Mouse (Mus musculus) kidney, embryonic 14.5 days (tissue): ENCODE measurements around the gene Tsc22d1. TPM values are rescaled to one million over a fixed set of nuclear protein-coding genes. Genes with fewer than 3 reads are reported as not detected.

Source experiments
- ATAC-seq: fragments of 200-750 bp; cut with Nextera tagmentation; 2 replicates; pipeline ENCODE4 v1.8.0; 2017; ENCODE audit warnings: moderate number of reproducible peaks, mild to moderate bottlenecking, moderate TSS enrichment, moderate library complexity; ENCODE audit not compliant: low FRiP score, low TSS enrichment
- H3K27ac ChIP-seq: fragments of 300-500 bp; sonication (generic); 2 replicates; pipeline ENCODE4 v1.5.1; 2014; ENCODE audit warnings: low read depth, mild to moderate bottlenecking, low read length, moderate library complexity, mixed read lengths
- H3K27me3 ChIP-seq: fragments of 300-500 bp; sonication (generic); 2 replicates; pipeline ENCODE4 v1.6.1; 2014; ENCODE audit warnings: mild to moderate bottlenecking, low read length; ENCODE audit not compliant: control insufficient read depth, insufficient read depth
- H3K36me3 ChIP-seq: fragments of 300-500 bp; sonication (generic); 2 replicates; pipeline ENCODE4 v1.6.1; 2014; ENCODE audit warnings: low read length, mixed read lengths; ENCODE audit not compliant: control insufficient read depth, insufficient read depth
- H3K4me1 ChIP-seq: fragments of 300-500 bp; sonication (generic); 2 replicates; pipeline ENCODE4 v1.6.1; 2014; ENCODE audit warnings: low read length, mixed read lengths; ENCODE audit not compliant: control insufficient read depth, insufficient read depth
- H3K4me2 ChIP-seq: fragments of 300-500 bp; sonication (generic); replicated peaks from 2 replicates; pipeline ENCODE4 v1.6.1; 2014; ENCODE audit warnings: low read depth, mild to moderate bottlenecking, low read length
- H3K4me3 ChIP-seq: fragments of 300-500 bp; sonication (generic); 2 replicates; pipeline ENCODE4 v1.5.1; 2014; ENCODE audit warnings: mild to moderate bottlenecking, low read length
- H3K9ac ChIP-seq: fragments of 300-500 bp; sonication (generic); 2 replicates; pipeline ENCODE4 v1.6.1; 2014; ENCODE audit warnings: low read depth, mild to moderate bottlenecking, low read length, moderate library complexity
- H3K9me3 ChIP-seq: fragments of 300-500 bp; sonication (generic); 2 replicates; pipeline ENCODE4 v1.6.1; 2016; ENCODE audit warnings: low read length; ENCODE audit not compliant: control insufficient read depth
- WGBS: fragments of 180-500 bp; shearing (Covaris S2); extraction: QIAGEN DNeasy Blood & Tissue Kit; methylation state at CpG from one replicate; pipeline ENCODE4 v1.1.7; 2014; 5-methylcytosine and 5-hydroxymethylcytosine counted together
- polyA plus RNA-seq: library from polyadenylated mRNA; unstranded; fragments of >200 nt; fragmentation: Nextera tagmentation; extraction: Ambion mirVana; gene quantifications from 2 replicates; pipeline ENCODE4 v1.2.1, GENCODE M21; 2014

The Tsc22d1 gene
- polyA plus RNA-seq, 1 experiment from 2014 or later, result 1,016 TPM

- no peak overlapping the region for H3K9ac ChIP-seq
- no peaks in the 10 kb centered on the region for H3K9me3 ChIP-seq
- peaks cover 27% of the 10 kb centered on the region for H3K4me1 ChIP-seq
- no peak overlapping the region for H3K4me3 ChIP-seq
- no peak overlapping the region for H3K4me2 ChIP-seq
- H3K36me3 ChIP-seq, result no peaks in the 10 kb centered on the region
- no peaks in the 10 kb centered on the region for H3K27me3 ChIP-seq
- ATAC-seq, result peak; percentile 21; the same call in 1 of the 2 replicates
- WGBS, result 75% methylated on average over 20 of the region's 20 CpGs
- H3K27ac ChIP-seq, result peak overlapping the region; percentile 44; the same call in 1 of the 2 replicates
These were observed 112.4 kb downstream of the Tsc22d1 start for GRCm38 (mm10) chr14:76527030-76527719.

- H3K27me3 ChIP-seq, result no peaks in the 10 kb centered on the region
- 27% methylated on average over 8 of the region's 9 CpGs for WGBS
- H3K27ac ChIP-seq, result peak overlapping the region; percentile 44; the same call in 1 of the 2 replicates
- H3K4me3 ChIP-seq, result no peak overlapping the region
- peak; percentile 32; the same call in 1 of the 2 replicates for ATAC-seq
- H3K9ac ChIP-seq, result no peak overlapping the region
- H3K4me2 ChIP-seq, result no peak overlapping the region
- peaks cover 31% of the 10 kb centered on the region for H3K4me1 ChIP-seq
- no peaks in the 10 kb centered on the region for H3K36me3 ChIP-seq
- no peaks in the 10 kb centered on the region for H3K9me3 ChIP-seq
These were observed 113.1 kb downstream of the Tsc22d1 start for GRCm38 (mm10) chr14:76527758-76528313.

- no peak overlapping the region for H3K4me2 ChIP-seq
- ATAC-seq, result peak; percentile 28; the same call in 1 of the 2 replicates
- H3K4me1 ChIP-seq, result peaks cover 39% of the 10 kb centered on the region
- no peak overlapping the region for H3K9ac ChIP-seq
- no peak overlapping the region for H3K4me3 ChIP-seq
- no peaks in the 10 kb centered on the region for H3K9me3 ChIP-seq
- H3K36me3 ChIP-seq, result no peaks in the 10 kb centered on the region
- no peaks in the 10 kb centered on the region for H3K27me3 ChIP-seq
- peak overlapping the region; percentile 44 for H3K27ac ChIP-seq
- WGBS, result 7% methylated on average over 5 of the region's 5 CpGs
These were observed 113.9 kb downstream of the Tsc22d1 start for GRCm38 (mm10) chr14:76528641-76529040.

GRCm38 (mm10) chr14:76531027-76531660, 116.4 kb downstream of the Tsc22d1 start:
- H3K4me3 ChIP-seq, result no peak overlapping the region
- 91% methylated on average over 7 of the region's 7 CpGs for WGBS

GRCm38 (mm10) chr14:76532257-76533169, 117.8 kb downstream of the Tsc22d1 start:
- 31% methylated on average over 20 of the region's 20 CpGs for WGBS
- Histone ChIP-seq H3K27ac (peak overlapping the region; percentile 91), H3K4me2 (peak overlapping the region; percentile 33; the same call in 1 of the 2 replicates), H3K36me3 (no peaks in the 10 kb centered on the region), H3K4me1 (peaks cover 50% of the 10 kb centered on the region), H3K9ac (no peak overlapping the region; the same call in 1 of the 2 replicates), H3K27me3 (no peaks in the 10 kb centered on the region), H3K9me3 (no peaks in the 10 kb centered on the region), H3K4me3 (peak overlapping the region; percentile 10; the same call in 1 of the 2 replicates)
- peak; percentile 78 for ATAC-seq

More at GRCm38 (mm10) chr14:76531027-76531660, 116.4 kb downstream of the Tsc22d1 start:
- no peak overlapping the region for H3K27ac ChIP-seq
- H3K36me3 ChIP-seq, result no peaks in the 10 kb centered on the region
- H3K4me1 ChIP-seq, result peaks cover 50% of the 10 kb centered on the region
- no peak overlapping the region for H3K4me2 ChIP-seq
- H3K9ac ChIP-seq, result no peak overlapping the region
- no peak for ATAC-seq
- H3K27me3 ChIP-seq, result no peaks in the 10 kb centered on the region
- H3K9me3 ChIP-seq, result no peaks in the 10 kb centered on the region

- no peaks in the 10 kb centered on the region for H3K9me3 ChIP-seq
- peak overlapping the region; percentile 10; the same call in 1 of the 2 replicates for H3K4me3 ChIP-seq
- peak overlapping the region; percentile 33; the same call in 1 of the 2 replicates for H3K4me2 ChIP-seq
- WGBS, result 7% methylated on average over 10 of the region's 10 CpGs
- peak; percentile 76 for ATAC-seq
- H3K27ac ChIP-seq, result peak overlapping the region; percentile 91
- no peaks in the 10 kb centered on the region for H3K27me3 ChIP-seq
- no peak overlapping the region; the same call in 1 of the 2 replicates for H3K9ac ChIP-seq
- H3K36me3 ChIP-seq, result no peaks in the 10 kb centered on the region
- H3K4me1 ChIP-seq, result peaks cover 45% of the 10 kb centered on the region
These were observed 118.5 kb downstream of the Tsc22d1 start for GRCm38 (mm10) chr14:76533170-76533815.

- Histone ChIP-seq H3K27ac (no peak overlapping the region), H3K9me3 (no peaks in the 10 kb centered on the region), H3K4me1 (peaks cover 42% of the 10 kb centered on the region), H3K9ac (no peak overlapping the region), H3K4me2 (no peak overlapping the region), H3K27me3 (no peaks in the 10 kb centered on the region), H3K36me3 (no peaks in the 10 kb centered on the region), H3K4me3 (no peak overlapping the region)
- WGBS, result 95% methylated on average over 1 of the region's 1 CpGs
- ATAC-seq, result no peak
These were observed 120.3 kb downstream of the Tsc22d1 start for GRCm38 (mm10) chr14:76535096-76535495.

- no peaks in the 10 kb centered on the region for H3K9me3 ChIP-seq
- 3% methylated on average over 6 of the region's 6 CpGs for WGBS
- H3K4me1 ChIP-seq, result peaks cover 42% of the 10 kb centered on the region
- H3K36me3 ChIP-seq, result no peaks in the 10 kb centered on the region
- ATAC-seq, result peak; percentile 37; the same call in 1 of the 2 replicates
- H3K4me3 ChIP-seq, result no peak overlapping the region
- no peak overlapping the region for H3K9ac ChIP-seq
- H3K27ac ChIP-seq, result peak overlapping the region; percentile 57; the same call in 1 of the 2 replicates
- H3K27me3 ChIP-seq, result no peaks in the 10 kb centered on the region
- no peak overlapping the region for H3K4me2 ChIP-seq
These were observed 122.2 kb downstream of the Tsc22d1 start for GRCm38 (mm10) chr14:76536921-76537320.
